Mouse (Mus musculus): Measurements from ENCODE around the gene Crlf1. TPM values are rescaled to one million over a fixed set of nuclear protein-coding genes. Genes with fewer than 3 reads are reported as not detected.

Crlf1 gene
- polyA plus RNA-seq, 1 experiment from 2014 or later: 1.7 TPM

- Histone ChIP-seq H3K27ac (replicated peaks) (peak overlapping the region; percentile 67; the same call in 1 of the 2 replicates), H3K4me1 (replicated peaks) (peaks cover 44% of the 10 kb centered on the region), H3K9me3 (replicated peaks) (no peaks in the 10 kb centered on the region), H3K4me3 (replicated peaks) (no peak overlapping the region), H3K36me3 (replicated peaks) (no peaks in the 10 kb centered on the region; the same call in 1 of the 2 replicates), H3K27me3 (no peaks in the 10 kb centered on the region), H3K9ac (no peak overlapping the region), H3K4me2 (no peak overlapping the region)
- no peak for ATAC-seq (ENCODE audit: insufficient read depth)
- WGBS (ENCODE audit: insufficient replicate concordance): 76% methylated on average over 4 of the region's 4 CpGs
Observed at GRCm38 (mm10) chr8:70468733-70469132, 24.2 kb upstream of the Crlf1 start.

DNA sequence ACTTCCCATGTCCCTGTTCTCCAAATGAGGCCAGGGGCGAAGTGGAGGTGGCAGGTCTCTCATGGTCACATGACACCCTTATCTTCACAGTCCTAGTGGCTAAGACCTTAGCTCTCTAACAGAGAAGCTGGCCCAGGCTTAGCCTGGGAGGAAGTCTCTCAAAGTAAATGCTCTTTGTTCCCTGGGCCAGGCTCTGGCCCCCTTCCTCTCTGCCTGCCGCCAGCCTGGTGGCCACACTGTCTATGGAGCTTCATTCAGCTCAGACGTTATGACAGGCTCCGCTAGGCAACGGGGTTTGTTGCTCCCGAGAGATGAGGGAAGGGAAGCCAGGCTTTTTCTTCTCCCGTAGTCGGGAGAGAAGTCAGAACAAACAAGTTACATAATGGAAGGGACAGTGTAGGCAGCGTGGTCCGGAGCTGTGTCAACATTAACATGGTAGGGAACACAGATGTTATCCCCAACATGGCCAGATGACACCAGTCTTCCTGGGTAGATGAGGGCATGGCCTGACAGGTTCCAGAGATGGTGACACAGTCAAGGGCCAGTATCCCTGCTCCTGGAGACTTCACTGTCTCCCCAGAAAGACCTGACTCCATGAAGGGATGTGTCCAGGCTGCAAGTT lies 23.6 kb upstream of the Crlf1 start:
- H3K4me3 ChIP-seq (replicated peaks): no peak overlapping the region
- H3K36me3 ChIP-seq (replicated peaks): no peaks in the 10 kb centered on the region; the same call in 1 of the 2 replicates
- H3K4me2 ChIP-seq: no peak overlapping the region; the same call in 1 of the 2 replicates
- 28% methylated on average over 10 of the region's 10 CpGs for WGBS (ENCODE audit: insufficient replicate concordance)
- no peaks in the 10 kb centered on the region for H3K9me3 ChIP-seq (replicated peaks)
- peaks cover 44% of the 10 kb centered on the region for H3K4me1 ChIP-seq (replicated peaks)
- H3K27ac ChIP-seq (replicated peaks): peak overlapping the region; percentile 67
- H3K9ac ChIP-seq: no peak overlapping the region
- H3K27me3 ChIP-seq: no peaks in the 10 kb centered on the region
- peak; percentile 53 for ATAC-seq (ENCODE audit: insufficient read depth)

- Histone ChIP-seq H3K27ac (replicated peaks) (peak overlapping the region; percentile 67), H3K4me2 (no peak overlapping the region), H3K9me3 (replicated peaks) (no peaks in the 10 kb centered on the region), H3K4me3 (replicated peaks) (no peak overlapping the region), H3K9ac (no peak overlapping the region), H3K27me3 (no peaks in the 10 kb centered on the region), H3K36me3 (replicated peaks) (no peaks in the 10 kb centered on the region; the same call in 1 of the 2 replicates), H3K4me1 (replicated peaks) (peaks cover 46% of the 10 kb centered on the region)
- 48% methylated on average over 2 of the region's 2 CpGs for WGBS (ENCODE audit: insufficient replicate concordance)
- ATAC-seq (ENCODE audit: insufficient read depth): no peak
Observed at GRCm38 (mm10) chr8:70469938-70470337, 23.0 kb upstream of the Crlf1 start.

DNA sequence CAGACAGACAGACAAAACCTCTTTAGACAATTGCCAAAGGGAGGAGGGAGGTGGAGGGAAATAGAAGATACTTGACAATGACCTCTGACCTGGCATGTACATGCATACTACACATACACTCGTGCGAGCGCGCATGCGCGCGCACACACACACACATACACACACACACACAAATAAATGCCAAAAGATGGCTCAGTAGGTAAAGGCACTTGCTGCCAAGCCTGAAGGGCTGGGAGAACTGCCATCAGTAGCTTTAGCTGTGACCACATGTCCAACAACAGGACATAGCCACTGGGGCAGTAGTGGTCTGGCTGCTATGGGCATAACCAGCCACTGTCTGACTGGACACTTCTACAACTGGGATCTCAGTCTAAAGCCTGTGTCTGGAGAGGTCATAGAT lies 21.1 kb upstream of the Crlf1 start:
- Histone ChIP-seq H3K4me3 (replicated peaks) (no peak overlapping the region), H3K27me3 (no peaks in the 10 kb centered on the region), H3K36me3 (replicated peaks) (no peaks in the 10 kb centered on the region; the same call in 1 of the 2 replicates), H3K4me2 (no peak overlapping the region), H3K9me3 (replicated peaks) (no peaks in the 10 kb centered on the region), H3K9ac (no peak overlapping the region), H3K4me1 (replicated peaks) (peaks cover 54% of the 10 kb centered on the region), H3K27ac (replicated peaks) (no peak overlapping the region)
- ATAC-seq (ENCODE audit: insufficient read depth): no peak
- 97% methylated on average over 7 of the region's 7 CpGs for WGBS (ENCODE audit: insufficient replicate concordance)

GRCm38 (mm10) chr8:70476333-70477268 lies 16.4 kb upstream of the Crlf1 start, which contains the start of gene Klhl26:
TSS of gene Klhl26 (minus strand) at chr8:70476968.
- peak; percentile 86 for ATAC-seq (ENCODE audit: insufficient read depth)
- no peaks in the 10 kb centered on the region for H3K9me3 ChIP-seq (replicated peaks)
- WGBS (ENCODE audit: insufficient replicate concordance): under 1% methylated on average over 53 of the region's 53 CpGs

GRCm38 (mm10) chr8:70477269-70477982 lies 15.5 kb upstream of the Crlf1 start:
- H3K9ac ChIP-seq: peak overlapping the region; percentile 13; the same call in 1 of the 2 replicates
- peak; percentile 26 for ATAC-seq (ENCODE audit: insufficient read depth)
- H3K4me1 ChIP-seq (replicated peaks): peaks cover 33% of the 10 kb centered on the region
- H3K27me3 ChIP-seq: peaks cover 44% of the 10 kb centered on the region
- no peaks in the 10 kb centered on the region for H3K9me3 ChIP-seq (replicated peaks)
- no peaks in the 10 kb centered on the region for H3K36me3 ChIP-seq (replicated peaks)
- WGBS (ENCODE audit: insufficient replicate concordance): 2% methylated on average over 21 of the region's 21 CpGs
- peak overlapping the region; percentile 73 for H3K4me3 ChIP-seq (replicated peaks)
- peak overlapping the region; percentile 78 for H3K4me2 ChIP-seq
- peak overlapping the region; percentile 69 for H3K27ac ChIP-seq (replicated peaks)

More at GRCm38 (mm10) chr8:70476333-70477268, 16.4 kb upstream of the Crlf1 start, which contains the start of gene Klhl26:
- Histone ChIP-seq H3K36me3 (replicated peaks) (no peaks in the 10 kb centered on the region), H3K27me3 (peaks cover 35% of the 10 kb centered on the region), H3K4me2 (peak within 1 kb of the TSS; percentile 78), H3K9ac (peak within 1 kb of the TSS; percentile 86), H3K27ac (replicated peaks) (peak within 1 kb of the TSS; percentile 82), H3K4me1 (replicated peaks) (peaks cover 33% of the 10 kb centered on the region), H3K4me3 (replicated peaks) (peak within 1 kb of the TSS; percentile 73)

DNA sequence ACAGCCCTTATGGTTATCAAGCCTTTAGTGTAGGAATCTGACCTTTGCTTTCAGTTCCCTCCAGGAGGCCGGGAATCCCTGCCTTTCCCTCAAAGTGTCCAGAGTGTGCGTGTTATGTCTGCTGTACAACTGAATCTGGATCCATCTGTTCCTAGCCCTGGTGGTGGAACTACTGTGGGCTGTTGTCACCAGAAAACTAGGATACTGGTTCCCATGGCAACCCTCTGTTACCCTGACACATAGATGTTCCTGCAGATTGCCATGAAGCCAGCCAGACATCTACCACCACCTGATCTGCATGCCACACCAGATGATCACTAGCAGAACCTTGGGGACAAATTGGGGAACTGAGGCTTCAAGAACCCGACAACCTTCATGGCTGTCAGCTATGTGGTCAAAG lies 11.1 kb upstream of the Crlf1 start:
- H3K27me3 ChIP-seq: peaks cover 89% of the 10 kb centered on the region
- no peaks in the 10 kb centered on the region for H3K36me3 ChIP-seq (replicated peaks)
- no peaks in the 10 kb centered on the region for H3K9me3 ChIP-seq (replicated peaks)
- H3K4me3 ChIP-seq (replicated peaks): no peak overlapping the region
- H3K4me1 ChIP-seq (replicated peaks): peaks cover 14% of the 10 kb centered on the region
- no peak overlapping the region for H3K4me2 ChIP-seq
- WGBS (ENCODE audit: insufficient replicate concordance): 46% methylated on average over 3 of the region's 3 CpGs
- no peak for ATAC-seq (ENCODE audit: insufficient read depth)
- H3K9ac ChIP-seq: no peak overlapping the region
- H3K27ac ChIP-seq (replicated peaks): no peak overlapping the region

GRCm38 (mm10) chr8:70482943-70483342 lies 10.0 kb upstream of the Crlf1 start:
- WGBS (ENCODE audit: insufficient replicate concordance): 46% methylated on average over 2 of the region's 2 CpGs
- Histone ChIP-seq H3K9ac (no peak overlapping the region), H3K27me3 (peaks cover 98% of the 10 kb centered on the region), H3K36me3 (replicated peaks) (no peaks in the 10 kb centered on the region), H3K27ac (replicated peaks) (no peak overlapping the region), H3K4me2 (no peak overlapping the region), H3K4me3 (replicated peaks) (no peak overlapping the region), H3K9me3 (replicated peaks) (no peaks in the 10 kb centered on the region), H3K4me1 (replicated peaks) (peaks cover 4% of the 10 kb centered on the region)
- no peak for ATAC-seq (ENCODE audit: insufficient read depth)

DNA sequence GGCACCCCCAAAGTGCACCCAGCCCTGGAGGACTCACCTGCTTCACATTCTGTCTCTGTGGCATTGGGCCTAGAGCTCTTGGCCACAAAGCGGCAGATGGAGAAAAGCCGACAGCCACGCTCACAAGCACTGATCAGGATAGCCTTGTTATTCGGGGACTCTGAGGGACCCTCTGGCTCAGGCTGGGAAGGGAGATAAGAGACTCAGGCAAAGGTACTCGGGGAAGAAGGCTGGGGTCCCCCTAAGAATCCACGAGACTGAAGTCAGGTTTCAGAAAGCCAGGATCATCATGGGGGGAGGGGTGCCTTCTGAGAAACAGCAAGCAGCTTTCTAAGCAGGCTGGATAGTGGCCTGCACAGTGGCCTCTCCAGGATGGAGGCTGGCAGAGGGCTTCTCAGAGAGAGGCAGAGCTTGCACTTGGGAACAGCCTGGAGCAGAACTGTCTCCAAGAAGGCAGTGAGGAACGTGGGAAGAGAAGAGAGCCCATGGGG lies 6.7 kb upstream of the Crlf1 start:
- H3K4me3 ChIP-seq (replicated peaks): no peak overlapping the region
- H3K27me3 ChIP-seq: peaks cover 100% of the 10 kb centered on the region
- no peak overlapping the region for H3K27ac ChIP-seq (replicated peaks)
- H3K9ac ChIP-seq: no peak overlapping the region
- no peak for ATAC-seq (ENCODE audit: insufficient read depth)
- H3K9me3 ChIP-seq (replicated peaks): no peaks in the 10 kb centered on the region
- H3K36me3 ChIP-seq (replicated peaks): no peaks in the 10 kb centered on the region
- H3K4me2 ChIP-seq: no peak overlapping the region
- WGBS (ENCODE audit: insufficient replicate concordance): 39% methylated on average over 7 of the region's 7 CpGs
- H3K4me1 ChIP-seq (replicated peaks): peaks cover 19% of the 10 kb centered on the region

DNA sequence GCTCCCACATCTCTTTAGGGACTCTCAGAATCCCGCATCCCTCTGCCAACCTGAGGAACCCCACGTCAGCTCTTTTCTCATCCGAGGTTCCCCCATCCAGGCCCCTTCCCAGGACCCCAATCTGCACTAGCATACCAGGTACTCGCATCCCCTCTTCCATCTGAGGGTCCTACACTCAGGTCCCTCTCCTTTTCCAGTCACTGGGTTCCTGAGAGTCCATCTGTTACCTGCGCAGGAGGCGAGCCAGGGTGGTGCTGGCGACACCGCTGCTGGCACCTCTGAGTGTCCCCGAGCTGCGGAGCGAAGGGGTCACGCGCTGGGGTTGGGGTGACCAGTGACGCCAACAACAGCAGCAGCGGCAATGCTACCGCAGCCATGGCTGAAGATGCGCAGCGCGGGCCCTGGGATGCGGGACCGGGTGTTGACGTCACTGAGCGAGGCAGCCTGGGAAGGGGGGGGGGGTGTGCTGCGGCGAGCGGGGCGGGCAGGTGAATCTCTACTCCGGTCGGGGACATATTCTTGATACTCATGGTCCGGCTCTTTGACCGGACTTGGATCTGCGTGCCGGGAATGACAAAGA lies 5.9 kb upstream of the Crlf1 start, which contains the start of gene Tmem59l:
Gene Tmem59l (minus strand): TSS at position 418 of the 580 bp plus-strand sequence.
- Histone ChIP-seq H3K9ac (no peak within 1 kb of the TSS), H3K27ac (replicated peaks) (no peak within 1 kb of the TSS), H3K27me3 (peaks cover 100% of the 10 kb centered on the region), H3K36me3 (replicated peaks) (no peaks in the 10 kb centered on the region), H3K4me3 (replicated peaks) (peak within 1 kb of the TSS; percentile 22), H3K9me3 (replicated peaks) (no peaks in the 10 kb centered on the region), H3K4me2 (peak within 1 kb of the TSS; percentile 54), H3K4me1 (replicated peaks) (peaks cover 19% of the 10 kb centered on the region)
- WGBS (ENCODE audit: insufficient replicate concordance): 16% methylated on average over 33 of the region's 33 CpGs
- ATAC-seq (ENCODE audit: insufficient read depth): no peak

Data from liver, embryonic 15.5 days (tissue).